Comparison of ENCODE assay signal across 37 mouse cellular contexts in genomic region chr7:107801108-107801507, GRCm38 (mm10). TPM values are rescaled to one million over a fixed set of nuclear protein-coding genes. Genes with fewer than 3 reads are reported as not detected.
"Had no signal": no experiment of that assay in that cellular context is flagged by ENCODE, and none has a peak within 500 bp of the region (broad histone marks: within the 10 kb centered on the region; RNA-seq: fewer than 3 reads in every experiment).

Gene Ovch2 (minus strand): TSS chr7:107801208.

- H3K4me2 ChIP-seq: heart, embryonic 11.5 days; heart, embryonic 13.5 days; heart, embryonic 15.5 days; hindbrain, embryonic 13.5 days; hindbrain, embryonic 15.5 days; liver, embryonic 12.5 days had no signal

- H3K36me3 ChIP-seq: heart, embryonic 13.5 days; heart, embryonic 15.5 days; hindbrain, embryonic 13.5 days; hindbrain, embryonic 15.5 days; liver, embryonic 12.5 days had no signal

- DNase-seq: gastrocnemius, adult 2 months; gastrocnemius, postnatal 10 days; gastrocnemius, postnatal 25 days; heart, adult 11 months; heart, adult 2 months; heart, postnatal 14 days; heart, postnatal 36 days; kidney, adult 18-20 months; kidney, adult 8-10 months; kidney, postnatal 10 days; kidney, postnatal 25 days; kidney, postnatal 4 days; left cerebral cortex, postnatal 4 days had no signal

- H3K27ac ChIP-seq: gastrocnemius, adult 2 months; heart, adult 2 months; heart, embryonic 13.5 days; heart, embryonic 15.5 days; hindbrain, embryonic 13.5 days; hindbrain, embryonic 15.5 days; hindbrain, postnatal 0 days; layer of hippocampus, adult 2 months; left cerebral cortex, adult 2 months; liver, embryonic 12.5 days had no signal

- H3K9ac ChIP-seq: heart, embryonic 13.5 days; heart, embryonic 15.5 days; hindbrain, embryonic 13.5 days; hindbrain, embryonic 15.5 days; liver, embryonic 12.5 days had no signal

- H3K27me3 ChIP-seq: heart, embryonic 13.5 days; heart, embryonic 15.5 days; hindbrain, embryonic 13.5 days; hindbrain, embryonic 15.5 days; liver, embryonic 12.5 days had no signal

- H3K9me3 ChIP-seq: heart, embryonic 15.5 days; hindbrain, embryonic 13.5 days; hindbrain, embryonic 15.5 days; liver, embryonic 12.5 days had no signal

- H3K4me1 ChIP-seq: heart, embryonic 13.5 days; heart, embryonic 15.5 days; hindbrain, embryonic 13.5 days; hindbrain, embryonic 15.5 days; liver, embryonic 12.5 days had no signal

- ATAC-seq: forebrain, embryonic 16.5 days; hindbrain, postnatal 0 days; intestine, postnatal 0 days; liver, embryonic 12.5 days had no signal

- H3K4me3 ChIP-seq: gastrocnemius, adult 2 months; heart, adult 2 months; heart, embryonic 13.5 days; heart, embryonic 15.5 days; hindbrain, embryonic 13.5 days; hindbrain, embryonic 15.5 days; layer of hippocampus, adult 2 months; left cerebral cortex, adult 2 months; liver, embryonic 12.5 days had no signal

RNA-seq across cellular contexts. Expression of gene Ovch2, which starts in this region (rescaled TPM):
- total RNA-seq: gastrocnemius, adult 2 months; gastrocnemius, postnatal 10 days; gastrocnemius, postnatal 25 days; gastrocnemius, postnatal 4 days; heart, adult 2 months; heart, postnatal 14 days; heart, postnatal 36 days; hematopoietic stem cell, adult 5-6 weeks; hindbrain, postnatal 0 days; layer of hippocampus, adult 2 months; layer of hippocampus, postnatal 10 days; layer of hippocampus, postnatal 25 days; left cerebral cortex, adult 2 months; left cerebral cortex, postnatal 25 days; left cerebral cortex, postnatal 4 days; liver, adult 2 months had no signal
- polyA plus RNA-seq: forebrain, embryonic 16.5 days; frontal cortex, adult 2 months; heart, adult 2 months; heart, embryonic 11.5 days; heart, embryonic 13.5 days; heart, embryonic 15.5 days; heart, postnatal 0 days; hindbrain, embryonic 11.5 days; hindbrain, embryonic 13.5 days; hindbrain, embryonic 15.5 days; hindbrain, postnatal 0 days; intestine, embryonic 14.5 days; intestine, postnatal 0 days; kidney, embryonic 14.5 days; kidney, embryonic 16.5 days; limb, embryonic 14.5 days; liver, adult 2 months; liver, embryonic 12.5 days had no signal
